Mouse (Mus musculus): ENCODE data around the gene March6. TPM values are rescaled to one million over a fixed set of nuclear protein-coding genes. Genes with fewer than 3 reads are reported as not detected.

March6 gene
- polyA plus RNA-seq, 1 experiment from 2014 or later, result 22.0 TPM

DNA sequence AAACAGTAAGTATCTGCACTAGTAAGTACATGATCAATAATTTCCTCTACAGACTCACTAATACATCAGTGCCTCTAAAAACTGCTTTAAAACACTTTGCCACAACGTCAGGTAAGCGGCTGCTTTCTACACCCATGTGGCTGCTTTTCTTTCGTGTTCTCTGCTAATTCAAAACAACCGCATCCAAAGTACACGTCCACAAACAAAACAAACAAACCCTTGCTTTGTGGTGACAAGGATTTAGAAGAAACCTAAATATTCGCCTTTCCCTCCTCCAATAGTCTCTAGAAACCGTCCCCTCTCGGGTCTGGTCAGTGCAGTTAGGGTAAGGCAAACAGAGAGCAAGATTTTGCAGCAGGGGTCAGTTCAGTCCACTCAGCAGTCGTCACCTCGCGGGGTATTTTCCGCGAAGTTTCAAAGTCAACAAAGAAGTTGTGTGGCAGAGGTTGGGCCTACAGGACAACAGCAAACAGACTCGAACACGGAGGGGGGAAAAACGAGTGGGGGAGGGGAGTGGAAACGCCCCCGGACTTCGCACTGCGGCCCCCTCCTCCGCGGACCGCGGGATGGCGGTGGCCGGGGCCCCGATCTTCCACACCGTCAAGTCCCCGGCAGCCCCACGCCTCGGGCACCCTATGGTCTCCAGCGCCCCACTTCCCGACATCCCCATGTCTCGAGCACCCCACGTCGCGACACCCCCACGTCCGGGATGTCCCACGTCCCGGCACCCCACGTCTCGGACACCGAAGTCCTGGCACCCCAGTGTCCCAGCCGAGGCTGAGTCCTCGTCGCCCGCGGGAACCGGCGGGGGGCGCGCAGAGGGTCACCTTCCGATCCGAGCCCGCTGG lies 818 bp downstream of the March6 start:
- no peaks in the 10 kb centered on the region for H3K9me3 ChIP-seq (replicated peaks)
- 1% methylated on average over 56 of the region's 56 CpGs for WGBS (ENCODE audit: insufficient replicate concordance)
- H3K4me1 ChIP-seq, result peaks cover 66% of the 10 kb centered on the region

GRCm38 (mm10) chr15:31529103-31529502 lies 1.8 kb downstream of the March6 start:
- H3K4me3 ChIP-seq, result peak overlapping the region; percentile 98
- H3K4me2 ChIP-seq, result peak overlapping the region; percentile 89
- 0 out of 2 replicates have a peak overlapping the region, but pooled peaks have one; percentile 40 for H3K27ac ChIP-seq
- WGBS (ENCODE audit: insufficient replicate concordance), result 38% methylated on average over 6 of the region's 6 CpGs
- H3K9ac ChIP-seq, result peak overlapping the region; percentile 95
- peaks cover 8% of the 10 kb centered on the region for H3K36me3 ChIP-seq
- peaks cover 65% of the 10 kb centered on the region for H3K4me1 ChIP-seq
- H3K9me3 ChIP-seq (replicated peaks), result no peaks in the 10 kb centered on the region
- no peak for ATAC-seq
- no peaks in the 10 kb centered on the region for H3K27me3 ChIP-seq (replicated peaks)

More for the DNA sequence above, 818 bp downstream of the March6 start:
- peaks cover 8% of the 10 kb centered on the region for H3K36me3 ChIP-seq
- H3K4me2 ChIP-seq, result peak overlapping the region; percentile 89
- H3K27ac ChIP-seq, result peak overlapping the region; percentile 99
- no peaks in the 10 kb centered on the region for H3K27me3 ChIP-seq (replicated peaks)
- H3K9ac ChIP-seq, result peak overlapping the region; percentile 95
- no peak; the same call in 1 of the 2 replicates for ATAC-seq
- peak overlapping the region; percentile 98 for H3K4me3 ChIP-seq

GRCm38 (mm10) chr15:31528477-31528876 lies 2.4 kb downstream of the March6 start:
- Histone ChIP-seq H3K36me3 (peaks cover 8% of the 10 kb centered on the region), H3K4me3 (peak overlapping the region; percentile 98; the same call in 1 of the 2 replicates), H3K27ac (no peak overlapping the region), H3K4me1 (peaks cover 65% of the 10 kb centered on the region), H3K9ac (no peak overlapping the region), H3K4me2 (peak overlapping the region; percentile 89), H3K27me3 (replicated peaks) (no peaks in the 10 kb centered on the region), H3K9me3 (replicated peaks) (no peaks in the 10 kb centered on the region)
- 87% methylated on average over 4 of the region's 4 CpGs for WGBS (ENCODE audit: insufficient replicate concordance)
- no peak for ATAC-seq

- 81% methylated on average over 1 of the region's 1 CpGs for WGBS (ENCODE audit: insufficient replicate concordance)
- peaks cover 58% of the 10 kb centered on the region for H3K4me1 ChIP-seq
- ATAC-seq, result no peak
Observed at GRCm38 (mm10) chr15:31526463-31526862, 4.4 kb downstream of the March6 start.

GRCm38 (mm10) chr15:31519000-31519399 lies 11.9 kb downstream of the March6 start:
- Histone ChIP-seq H3K4me3 (no peak overlapping the region), H3K27ac (no peak overlapping the region), H3K27me3 (replicated peaks) (no peaks in the 10 kb centered on the region), H3K9ac (no peak overlapping the region), H3K9me3 (replicated peaks) (no peaks in the 10 kb centered on the region), H3K4me1 (peaks cover 62% of the 10 kb centered on the region), H3K4me2 (no peak overlapping the region), H3K36me3 (no peaks in the 10 kb centered on the region)
- WGBS (ENCODE audit: insufficient replicate concordance), result 24% methylated on average over 5 of the region's 5 CpGs
- ATAC-seq, result peak; percentile 64

More at GRCm38 (mm10) chr15:31526463-31526862, 4.4 kb downstream of the March6 start:
- H3K27ac ChIP-seq, result no peak overlapping the region
- no peak overlapping the region for H3K9ac ChIP-seq
- no peaks in the 10 kb centered on the region for H3K9me3 ChIP-seq (replicated peaks)
- no peaks in the 10 kb centered on the region for H3K27me3 ChIP-seq (replicated peaks)
- no peak overlapping the region for H3K4me2 ChIP-seq
- peaks cover 8% of the 10 kb centered on the region for H3K36me3 ChIP-seq
- H3K4me3 ChIP-seq, result no peak overlapping the region

DNA sequence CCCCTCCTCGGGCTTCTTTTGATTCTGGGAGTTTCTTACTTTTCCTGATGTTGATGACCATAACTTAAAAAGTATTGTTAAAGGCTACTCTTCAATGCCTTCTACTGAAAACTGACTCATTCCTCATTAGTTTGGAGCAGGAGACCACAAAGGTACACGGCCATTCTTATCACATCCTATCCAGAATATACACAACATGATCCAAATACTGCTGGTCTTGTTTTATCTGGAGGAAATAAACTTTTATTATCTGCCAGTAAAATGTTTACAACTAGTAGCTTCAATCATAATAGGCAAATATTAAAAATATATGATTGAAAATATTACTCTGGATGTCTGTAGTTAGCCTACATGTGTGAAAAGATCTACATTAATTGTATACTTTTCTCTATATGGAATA lies 12.5 kb downstream of the March6 start:
- Histone ChIP-seq H3K4me1 (peaks cover 62% of the 10 kb centered on the region), H3K27ac (no peak overlapping the region), H3K9ac (no peak overlapping the region), H3K36me3 (no peaks in the 10 kb centered on the region), H3K4me2 (no peak overlapping the region), H3K4me3 (no peak overlapping the region), H3K9me3 (replicated peaks) (no peaks in the 10 kb centered on the region), H3K27me3 (replicated peaks) (no peaks in the 10 kb centered on the region)
- WGBS (ENCODE audit: insufficient replicate concordance), result 50% methylated on average over 2 of the region's 2 CpGs
- no peak for ATAC-seq

GRCm38 (mm10) chr15:31517186-31517585 lies 13.7 kb downstream of the March6 start:
- H3K9me3 ChIP-seq (replicated peaks), result no peaks in the 10 kb centered on the region
- no peak overlapping the region for H3K4me3 ChIP-seq
- H3K4me1 ChIP-seq, result peaks cover 61% of the 10 kb centered on the region
- WGBS (ENCODE audit: insufficient replicate concordance), result 71% methylated on average over 1 of the region's 1 CpGs
- H3K4me2 ChIP-seq, result no peak overlapping the region
- H3K9ac ChIP-seq, result no peak overlapping the region
- H3K27me3 ChIP-seq (replicated peaks), result no peaks in the 10 kb centered on the region
- ATAC-seq, result no peak
- H3K27ac ChIP-seq, result no peak overlapping the region
- no peaks in the 10 kb centered on the region for H3K36me3 ChIP-seq

DNA sequence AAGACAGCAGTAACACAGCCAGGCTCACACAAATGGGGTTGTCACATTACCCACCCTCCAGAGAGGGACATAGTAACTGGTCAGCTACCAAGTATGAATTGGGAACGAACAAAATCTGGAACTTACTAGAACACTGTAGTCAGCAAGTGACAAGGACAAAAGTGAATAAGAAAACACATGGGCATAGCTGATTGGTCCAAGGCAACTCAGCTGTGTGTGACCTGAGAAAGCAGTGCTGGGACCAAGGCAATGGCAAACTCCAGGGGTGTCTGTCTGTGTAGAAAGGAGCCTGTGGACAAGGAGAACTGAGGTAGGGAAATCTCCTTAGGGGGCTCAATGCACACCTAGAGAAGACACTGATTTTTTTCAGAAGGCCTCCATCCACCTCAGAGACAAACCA lies 19.1 kb downstream of the March6 start:
- Histone ChIP-seq H3K36me3 (no peaks in the 10 kb centered on the region), H3K9me3 (replicated peaks) (no peaks in the 10 kb centered on the region), H3K4me1 (peaks cover 42% of the 10 kb centered on the region), H3K4me3 (no peak overlapping the region), H3K27me3 (replicated peaks) (no peaks in the 10 kb centered on the region), H3K27ac (no peak overlapping the region), H3K4me2 (peak overlapping the region; percentile 14; the same call in 1 of the 2 replicates), H3K9ac (no peak overlapping the region)
- peak; percentile 56 for ATAC-seq
- 74% methylated on average over 1 of the region's 1 CpGs for WGBS (ENCODE audit: insufficient replicate concordance)

DNA sequence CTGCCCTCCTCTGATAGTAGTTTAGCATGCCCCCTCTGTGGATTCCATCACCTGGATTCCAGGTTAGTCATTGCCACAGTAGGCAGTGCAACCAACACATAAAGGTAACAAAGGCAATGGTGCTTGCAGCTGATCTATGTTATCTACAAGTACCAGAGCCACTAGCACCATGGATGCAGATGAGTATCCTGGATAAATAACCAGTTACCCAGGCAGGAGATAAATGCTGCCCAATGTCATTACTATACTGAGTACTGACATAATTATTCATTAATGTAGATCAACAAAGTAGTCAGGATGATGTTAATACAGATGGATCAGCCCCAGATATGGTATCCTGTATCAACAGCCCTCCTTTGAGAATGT lies 19.5 kb downstream of the March6 start:
- H3K4me3 ChIP-seq, result no peak overlapping the region
- peaks cover 42% of the 10 kb centered on the region for H3K4me1 ChIP-seq
- H3K27ac ChIP-seq, result peak overlapping the region; percentile 36; the same call in 1 of the 2 replicates
- peak overlapping the region; percentile 14; the same call in 1 of the 2 replicates for H3K4me2 ChIP-seq
- peak; percentile 85 for ATAC-seq
- H3K9ac ChIP-seq, result 0 out of 2 replicates have a peak overlapping the region, but pooled peaks have one; percentile 22
- H3K36me3 ChIP-seq, result no peaks in the 10 kb centered on the region
- no peaks in the 10 kb centered on the region for H3K9me3 ChIP-seq (replicated peaks)
- H3K27me3 ChIP-seq (replicated peaks), result no peaks in the 10 kb centered on the region

DNA sequence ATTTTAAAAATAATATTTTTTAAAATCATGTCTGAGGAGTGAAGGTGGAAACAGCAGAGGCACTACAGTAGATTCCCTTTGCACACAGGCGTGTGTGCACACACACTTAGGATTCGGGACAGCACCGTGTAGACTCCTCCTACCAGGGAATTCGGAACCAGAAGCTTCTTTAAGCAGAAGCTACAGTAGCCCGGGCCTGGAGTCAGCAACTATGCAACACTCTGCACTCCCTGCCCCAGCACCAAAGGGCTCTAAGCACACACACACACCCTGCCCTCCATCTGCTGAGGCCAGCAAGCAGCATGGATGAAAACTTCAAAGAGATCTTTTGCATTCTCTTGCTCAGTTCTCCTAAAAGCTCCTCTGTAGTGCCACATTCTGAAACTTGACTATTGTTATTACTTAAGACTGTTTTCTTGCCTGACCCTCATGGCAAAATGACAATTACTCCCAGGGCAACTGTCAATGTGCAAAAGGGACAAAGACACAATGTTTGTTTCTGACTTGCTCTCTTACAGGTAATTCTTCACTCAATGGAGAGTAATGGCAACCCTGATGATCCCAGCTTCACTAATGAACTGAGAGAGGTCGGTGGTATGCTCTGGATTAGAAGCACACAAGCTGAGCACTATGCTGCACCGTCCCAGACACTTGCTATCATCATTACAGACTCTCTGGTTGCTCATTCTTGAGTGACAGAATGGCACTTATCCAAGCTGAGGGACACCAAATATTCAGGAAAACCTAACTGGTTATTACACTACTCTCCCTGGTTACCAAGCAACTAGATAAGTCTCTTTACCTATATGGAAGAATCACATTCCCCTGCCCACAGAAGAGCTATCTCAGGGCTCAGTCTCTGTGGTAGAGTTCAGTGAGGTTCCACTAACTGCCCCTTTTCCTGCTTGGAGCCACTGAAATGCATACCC lies 20.1 kb downstream of the March6 start:
- WGBS (ENCODE audit: insufficient replicate concordance), result 69% methylated on average over 7 of the region's 7 CpGs
- Histone ChIP-seq H3K9me3 (replicated peaks) (no peaks in the 10 kb centered on the region), H3K36me3 (peaks cover 4% of the 10 kb centered on the region), H3K27ac (peak overlapping the region; percentile 36; the same call in 1 of the 2 replicates), H3K4me1 (peaks cover 42% of the 10 kb centered on the region), H3K4me3 (no peak overlapping the region), H3K4me2 (peak overlapping the region; percentile 14; the same call in 1 of the 2 replicates), H3K9ac (0 out of 2 replicates have a peak overlapping the region, but pooled peaks have one; percentile 22), H3K27me3 (replicated peaks) (no peaks in the 10 kb centered on the region)
- peak; percentile 58 for ATAC-seq

- ATAC-seq, result no peak
Observed at GRCm38 (mm10) chr15:31505082-31505481, 25.8 kb downstream of the March6 start.

More at GRCm38 (mm10) chr15:31505082-31505481, 25.8 kb downstream of the March6 start:
- peaks cover 18% of the 10 kb centered on the region for H3K4me1 ChIP-seq
- no peaks in the 10 kb centered on the region for H3K27me3 ChIP-seq (replicated peaks)
- H3K27ac ChIP-seq, result no peak overlapping the region
- H3K9me3 ChIP-seq (replicated peaks), result no peaks in the 10 kb centered on the region
- peaks cover 29% of the 10 kb centered on the region for H3K36me3 ChIP-seq
- 67% methylated on average over 2 of the region's 2 CpGs for WGBS (ENCODE audit: insufficient replicate concordance)
- no peak overlapping the region for H3K4me2 ChIP-seq
- no peak overlapping the region for H3K4me3 ChIP-seq
- no peak overlapping the region for H3K9ac ChIP-seq
